Mouse (Mus musculus) cerebellum, postnatal 4 days (tissue): ENCODE results near the gene Dpyd.

Source experiments
- DNase-seq, 2 experiments: peaks; one replicate each; pipeline ENCODE4 v3.0.0; 2022; ENCODE audit warnings: low spot score in 2 of 2, mixed read lengths in 1 of 2

Dpyd gene

DNA sequence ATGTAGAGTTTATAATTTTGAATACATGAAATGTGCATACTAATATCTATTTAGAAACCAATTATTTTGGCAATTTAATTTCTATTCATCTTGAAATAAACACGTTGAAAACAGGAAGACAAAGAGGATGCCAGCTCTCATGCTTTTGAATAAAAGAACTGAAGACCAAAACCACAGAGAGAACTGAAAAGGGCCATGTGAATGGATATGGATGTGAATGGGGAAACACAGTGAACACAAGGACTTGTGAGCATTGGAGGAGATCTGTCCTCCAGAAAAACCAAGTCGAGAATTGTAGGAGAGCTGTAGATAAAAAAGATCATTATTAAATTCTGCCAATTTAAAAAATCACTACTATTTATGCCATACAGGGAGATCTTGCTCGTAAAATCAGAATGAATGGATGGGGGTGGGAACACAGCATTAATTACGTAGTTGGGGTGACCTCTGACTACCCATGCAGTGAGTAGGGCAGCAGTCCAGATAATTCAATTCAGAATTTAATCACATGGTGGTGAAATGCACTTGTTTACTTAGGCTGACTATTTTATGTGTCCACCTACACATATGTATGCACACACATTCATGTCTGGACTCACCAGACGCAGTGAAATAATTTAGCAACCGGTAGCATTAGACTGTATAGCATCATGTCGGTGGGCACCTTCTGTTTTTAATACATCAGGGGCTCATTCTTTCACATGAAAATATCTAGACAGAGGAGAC, 114.3 kb downstream of the Dpyd start:
- no peak for DNase-seq

- DNase-seq, result no peak
These were observed 118.9 kb downstream of the Dpyd start for GRCm38 (mm10) chr3:118680803-118681202.

DNA sequence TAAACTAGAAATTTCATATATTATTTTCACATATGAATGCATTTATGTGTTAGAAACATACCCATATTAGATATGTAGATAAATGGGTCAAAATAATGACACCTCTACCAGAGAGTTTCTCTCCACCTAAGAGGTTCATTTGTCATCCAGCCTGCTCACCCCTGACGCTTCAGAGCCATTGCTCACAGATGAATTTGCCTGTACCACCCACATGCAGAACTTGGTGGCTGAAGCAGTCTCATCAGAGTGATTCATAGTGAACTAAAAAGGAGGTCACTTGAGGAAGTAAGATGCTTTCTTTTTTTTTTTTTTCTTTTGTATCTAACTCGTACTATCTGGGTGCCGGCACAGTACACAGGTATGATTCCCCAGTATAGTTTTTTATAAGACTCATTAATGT, 188.3 kb downstream of the Dpyd start:
- DNase-seq, result no peak

- DNase-seq, result no peak
These were observed 191.7 kb downstream of the Dpyd start for GRCm38 (mm10) chr3:118753623-118754022.

GRCm38 (mm10) chr3:118756099-118756498, 194.2 kb downstream of the Dpyd start:
- DNase-seq, result no peak

- no peak for DNase-seq
These were observed 251.0 kb downstream of the Dpyd start for GRCm38 (mm10) chr3:118812885-118813284.

- no peak for DNase-seq
These were observed 288.9 kb downstream of the Dpyd start for GRCm38 (mm10) chr3:118850613-118851527.

- no peak for DNase-seq
These were observed 290.8 kb downstream of the Dpyd start for GRCm38 (mm10) chr3:118852711-118853110.

DNA sequence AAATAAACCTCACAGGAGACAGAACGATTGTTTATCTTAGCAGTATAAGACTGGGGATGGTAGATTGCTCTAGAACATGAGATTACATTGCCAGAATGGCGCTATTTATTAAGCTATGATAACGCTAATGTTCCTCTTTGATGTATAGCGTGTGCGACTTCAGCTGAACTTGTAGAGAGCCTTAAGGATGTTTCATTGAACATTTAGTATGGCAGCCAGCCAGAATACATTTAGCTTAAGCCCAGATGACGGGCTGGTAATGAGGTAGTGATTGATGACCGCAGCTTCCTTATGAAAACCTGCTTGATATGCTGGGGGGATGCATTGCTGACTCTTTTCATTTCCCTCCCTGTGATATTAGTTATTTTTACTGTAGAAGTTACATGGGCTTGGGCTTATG, 293.5 kb downstream of the Dpyd start:
- DNase-seq, result no peak

- DNase-seq, result no peak
These were observed 307.5 kb downstream of the Dpyd start for GRCm38 (mm10) chr3:118869113-118870107.

DNA sequence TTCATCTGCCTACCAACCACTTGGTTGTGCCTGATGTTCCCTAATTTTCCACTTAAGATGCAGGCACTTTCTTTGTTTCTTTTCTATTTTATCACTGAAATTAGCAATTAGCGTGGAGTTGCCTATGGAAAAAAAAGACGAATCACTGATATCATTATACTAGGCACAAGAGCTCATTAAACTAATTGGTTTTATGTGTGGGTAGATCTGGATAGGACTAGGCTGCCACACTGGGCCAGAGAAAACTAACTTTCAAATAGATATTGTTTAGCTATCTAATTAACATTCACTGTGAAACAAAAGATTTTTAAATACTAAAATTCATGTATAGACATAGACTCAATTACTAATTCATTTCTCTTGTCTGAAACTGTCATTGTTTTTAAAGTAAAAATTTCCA, 313.9 kb downstream of the Dpyd start:
- DNase-seq, result no peak

GRCm38 (mm10) chr3:118899036-118899435, 337.1 kb downstream of the Dpyd start:
- no peak for DNase-seq

GRCm38 (mm10) chr3:118991312-118991711, 429.4 kb downstream of the Dpyd start:
- no peak for DNase-seq

DNA sequence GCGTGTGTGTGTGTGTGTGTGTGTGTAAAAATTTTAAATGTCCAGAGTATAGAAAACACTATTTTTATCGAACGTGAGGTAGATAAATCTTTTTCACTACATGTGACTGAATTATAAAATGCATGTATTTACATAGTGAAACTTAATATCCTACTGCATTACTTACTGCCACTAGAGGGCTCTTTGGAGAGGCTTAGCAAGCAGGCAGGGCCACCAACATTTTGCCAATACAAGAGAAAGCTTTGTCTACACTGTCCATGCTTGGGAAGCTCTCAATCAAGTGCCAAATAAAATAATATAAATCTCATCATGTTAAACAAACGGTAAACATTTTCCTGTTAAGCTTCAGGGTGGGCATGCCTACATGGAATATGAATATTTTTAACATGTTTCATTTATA, 429.9 kb downstream of the Dpyd start:
- no peak for DNase-seq

GRCm38 (mm10) chr3:119021255-119021654, 459.3 kb downstream of the Dpyd start:
- no peak for DNase-seq

GRCm38 (mm10) chr3:119042611-119043010, 480.7 kb downstream of the Dpyd start:
- no peak for DNase-seq

DNA sequence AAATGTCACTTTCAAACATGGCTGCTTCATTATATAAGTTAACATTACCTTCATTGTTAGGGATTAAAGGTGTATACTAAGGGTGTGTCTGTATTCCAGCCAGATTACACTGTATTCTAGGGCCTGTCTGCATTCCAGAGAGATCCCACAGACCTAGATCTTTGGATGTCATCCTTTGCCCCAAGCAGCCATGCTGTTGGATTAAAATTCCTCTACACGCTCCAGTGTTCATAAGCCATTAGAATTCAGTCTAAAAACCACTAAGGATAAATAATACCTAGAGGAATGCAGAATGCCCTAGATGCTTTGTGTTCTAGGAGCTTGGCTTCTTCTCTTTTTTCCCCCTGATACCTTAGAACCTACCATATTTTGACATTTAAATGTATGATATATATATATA, 494.2 kb downstream of the Dpyd start:
- no peak for DNase-seq

- DNase-seq, result peak in 1 of 2 experiments; percentile 1
These were observed 501.3 kb downstream of the Dpyd start for GRCm38 (mm10) chr3:119063214-119063613.

DNA sequence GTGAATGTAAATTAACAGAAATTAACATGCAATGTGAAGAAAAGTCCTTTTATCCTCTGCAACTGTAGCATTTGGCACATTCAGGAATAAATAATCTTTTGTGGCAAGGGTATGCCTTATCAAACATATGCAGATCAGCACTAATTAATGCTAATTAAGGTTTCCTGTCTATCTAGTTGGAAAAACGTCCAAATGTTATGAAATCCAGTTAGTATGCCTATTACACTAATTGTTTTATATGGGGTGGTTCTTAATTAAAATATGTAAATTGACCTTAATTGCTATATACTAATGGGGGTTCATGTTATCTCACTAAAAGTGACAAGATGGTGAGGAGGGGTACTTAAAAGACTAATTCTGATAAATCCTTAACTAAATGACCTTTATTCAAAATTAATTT, 501.7 kb downstream of the Dpyd start:
- DNase-seq, result no peak

DNA sequence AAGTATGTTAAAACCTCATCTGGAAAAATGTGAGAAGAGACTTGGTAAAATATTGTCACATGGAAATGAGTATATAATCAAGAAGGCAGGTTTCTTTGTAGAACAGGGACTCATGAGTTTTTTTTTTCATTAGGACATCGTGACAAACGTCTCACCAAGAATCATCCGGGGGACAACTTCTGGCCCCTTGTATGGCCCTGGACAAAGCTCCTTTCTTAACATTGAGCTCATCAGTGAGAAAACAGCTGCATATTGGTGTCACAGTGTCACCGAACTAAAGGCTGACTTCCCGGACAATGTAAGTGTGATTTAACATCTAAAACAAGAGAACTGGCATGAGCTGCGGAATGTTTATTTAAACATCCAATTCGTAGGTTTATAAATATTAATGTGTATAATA, 502.8 kb downstream of the Dpyd start:
- no peak for DNase-seq

DNA sequence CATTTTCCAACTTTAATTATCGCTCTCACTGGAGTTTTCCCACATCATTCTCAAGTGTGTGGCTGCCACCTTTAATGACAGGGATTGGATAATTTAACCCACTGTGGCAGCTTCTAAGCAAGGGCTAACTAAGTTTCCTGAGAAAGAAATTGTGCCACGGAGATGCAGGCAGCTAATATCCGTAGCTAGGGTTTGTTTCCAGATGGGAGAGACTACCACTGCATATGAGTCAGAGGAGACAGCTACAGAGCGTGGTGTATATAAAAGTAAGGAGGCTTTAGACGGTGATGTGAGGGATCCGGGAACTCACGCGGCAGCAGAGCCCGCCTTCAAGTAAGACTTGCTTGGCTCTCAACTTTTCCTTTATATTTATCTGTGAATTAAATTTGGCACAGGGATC, 505.3 kb downstream of the Dpyd start:
- DNase-seq, result no peak

- no peak for DNase-seq
These were observed 524.7 kb downstream of the Dpyd start for GRCm38 (mm10) chr3:119086618-119087017.
